Mouse (Mus musculus) T-cell, adult 2 months (primary cell): Measurements from ENCODE around the gene Cnnm4.
A peak's percentile ranks its signal among the peaks of the same experiment; 100 is the strongest.

ENCODE experiments used
- DNase-seq: peaks from one replicate; pipeline ENCODE4 v3.0.0; 2022; ENCODE audit warnings: low spot score

Cnnm4 gene

DNA sequence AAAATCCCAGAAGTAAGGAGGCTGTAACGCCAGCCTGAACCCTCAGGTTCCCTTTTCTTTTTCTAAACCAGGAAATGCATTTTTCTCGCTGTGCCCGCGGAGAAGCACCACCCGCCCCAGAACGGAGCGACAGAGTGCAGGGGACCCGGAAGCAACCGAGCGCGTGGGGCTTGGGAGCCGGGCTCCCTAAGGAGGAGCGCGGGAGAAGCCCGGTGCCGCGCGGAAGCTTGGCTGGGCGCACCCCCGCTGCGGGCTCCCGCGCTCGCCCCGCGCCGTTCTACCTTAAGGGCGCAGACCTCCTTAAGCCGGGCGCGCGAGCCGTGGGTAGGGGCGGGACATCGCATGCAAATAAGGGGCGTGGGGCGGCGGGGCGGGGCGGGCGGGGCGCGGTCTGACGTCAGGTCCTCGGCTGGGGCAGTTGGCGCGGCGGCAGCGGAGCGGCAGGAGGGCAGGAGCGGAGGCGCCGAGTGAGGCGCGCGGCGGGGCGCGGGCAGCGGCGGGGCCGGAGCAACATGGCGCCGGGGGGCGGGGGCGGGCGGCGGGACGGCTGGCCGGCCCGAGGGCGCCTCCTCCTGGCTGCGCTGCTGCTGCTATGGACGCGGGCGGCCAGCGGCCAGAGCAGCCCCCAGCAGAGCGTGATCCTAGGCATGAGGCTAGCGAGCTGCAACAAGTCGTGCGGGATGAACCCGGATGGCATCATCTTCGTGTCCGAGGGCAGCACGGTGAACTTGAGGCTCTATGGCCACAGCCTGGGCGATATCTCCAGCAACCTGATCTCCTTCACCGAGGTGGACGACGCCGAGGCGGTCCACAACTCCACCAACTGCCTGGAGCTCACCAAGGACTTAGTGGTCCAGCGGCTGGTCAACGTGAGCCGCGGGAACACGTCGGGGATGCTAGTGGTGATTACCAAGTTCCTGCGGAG, at the start of gene Cnnm4:
Cnnm4 (plus strand) TSS at position 440 of the 925 bp plus-strand sequence.
- peak; percentile 79 for DNase-seq

DNA sequence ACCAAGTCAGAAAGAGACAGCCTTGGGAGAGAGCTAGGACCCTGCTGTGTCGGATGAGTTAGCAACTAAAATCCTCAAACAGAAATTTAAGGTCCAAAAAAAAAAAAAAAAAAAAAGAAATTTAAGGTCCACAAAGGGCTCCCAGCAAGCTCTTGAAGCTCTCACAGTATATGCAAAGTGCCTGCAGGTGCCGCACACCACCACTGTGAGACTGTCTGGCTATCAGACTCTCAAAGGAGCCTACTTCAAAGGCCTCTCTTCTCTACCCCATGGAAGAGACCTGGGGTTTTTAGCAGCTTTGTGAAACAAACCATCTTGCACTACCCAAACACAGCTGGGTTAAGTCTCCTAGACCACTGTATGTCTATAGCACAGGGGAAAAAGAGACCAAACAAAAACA, 41.9 kb upstream of the Cnnm4 start:
- no peak for DNase-seq

DNA sequence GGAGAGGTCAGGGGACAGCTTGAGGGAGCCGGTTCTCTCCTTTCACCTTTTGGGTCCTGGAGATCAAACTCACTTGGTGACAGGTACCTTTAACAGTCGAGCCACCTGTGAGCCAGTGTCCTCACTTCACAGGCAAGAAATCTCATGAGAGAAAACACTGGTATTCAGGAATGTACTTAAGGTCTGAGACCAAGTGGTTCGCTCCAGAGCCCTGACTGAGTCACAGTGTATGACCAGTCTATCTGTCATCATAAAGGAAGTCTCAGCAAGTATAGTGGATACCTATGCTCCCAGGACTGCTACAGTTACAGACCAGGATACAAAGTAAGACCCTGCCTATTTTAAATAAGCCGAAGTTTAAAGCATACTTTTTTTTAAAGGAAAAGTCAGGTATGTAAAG, 38.4 kb upstream of the Cnnm4 start:
- no peak for DNase-seq

DNA sequence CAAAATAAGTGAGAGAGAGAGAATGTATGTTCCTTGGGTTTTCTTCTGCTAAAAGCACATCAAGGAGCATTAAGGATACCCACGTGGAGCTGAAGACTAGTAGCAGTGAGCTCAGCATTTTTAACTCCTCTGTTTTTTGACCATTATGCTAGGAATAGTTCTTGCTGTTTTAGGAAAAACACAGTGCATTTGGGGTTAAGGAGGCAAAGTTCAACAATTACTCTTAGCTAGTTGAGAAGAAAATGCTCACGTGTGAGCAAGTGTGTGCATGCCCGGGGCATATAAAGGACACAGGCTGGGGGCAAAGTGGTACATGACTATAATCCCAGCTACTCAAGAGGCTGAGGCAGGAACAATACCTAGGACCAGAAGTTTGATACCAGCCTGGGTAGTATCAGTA, 37.8 kb upstream of the Cnnm4 start:
- DNase-seq = no peak

DNA sequence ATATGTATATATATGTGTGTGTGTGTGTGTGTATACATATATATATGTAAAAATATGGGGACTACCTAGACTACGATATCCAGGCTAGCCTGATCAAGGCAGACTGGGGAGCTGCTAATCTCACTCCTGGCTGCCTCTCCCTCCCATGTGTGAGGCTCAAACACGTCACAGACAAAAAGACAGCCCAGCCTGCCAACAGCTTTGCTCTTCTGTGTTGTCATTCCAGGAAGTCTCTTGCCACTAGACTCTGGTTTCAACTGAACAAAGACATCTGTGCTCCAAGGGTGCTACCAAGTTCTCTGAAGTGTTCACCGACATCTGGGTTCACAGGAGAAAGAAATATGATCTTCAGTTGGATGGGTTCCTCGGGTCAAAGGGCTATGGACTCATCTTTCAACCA, 36.3 kb upstream of the Cnnm4 start:
- DNase-seq = peak; percentile 6

DNA sequence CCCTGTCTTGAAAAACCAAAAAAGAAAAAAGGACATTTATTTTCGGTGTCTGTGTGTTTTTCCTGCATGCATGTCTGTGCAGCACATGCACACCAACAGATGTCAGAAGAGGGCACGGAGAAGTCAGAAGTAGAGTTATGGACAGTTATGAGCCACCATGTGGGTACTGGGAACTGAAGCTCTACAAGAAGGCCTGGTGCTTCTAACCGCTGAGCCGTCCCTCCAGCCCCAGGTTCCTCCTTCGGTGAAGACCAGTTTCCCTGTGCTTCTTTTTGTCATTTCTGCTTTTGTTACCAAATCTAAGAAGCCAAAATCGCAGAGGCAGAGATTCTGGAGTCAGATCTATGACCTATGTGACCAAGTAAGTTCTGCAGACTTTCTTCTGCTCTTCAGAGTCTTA, 34.9 kb upstream of the Cnnm4 start:
- no peak for DNase-seq

DNA sequence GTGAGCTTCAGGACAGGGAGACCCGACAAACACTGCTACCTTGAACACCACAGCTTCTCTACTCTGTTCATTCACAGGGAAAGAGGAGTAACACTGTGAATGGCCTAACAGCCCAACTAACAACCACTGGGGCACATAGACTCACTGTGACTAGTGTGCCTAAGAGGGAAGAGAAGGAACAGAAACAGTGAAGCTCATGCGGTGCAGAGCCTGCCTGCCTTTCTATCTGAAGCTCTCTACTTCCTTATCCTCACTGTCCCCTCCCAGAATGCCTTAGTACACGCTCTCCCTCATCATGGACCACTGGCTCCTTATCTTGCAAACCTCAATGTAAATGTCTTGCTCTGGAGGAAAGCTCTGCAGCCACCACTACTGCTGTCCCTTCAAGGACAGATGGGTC, 34.2 kb upstream of the Cnnm4 start:
- DNase-seq = no peak

DNA sequence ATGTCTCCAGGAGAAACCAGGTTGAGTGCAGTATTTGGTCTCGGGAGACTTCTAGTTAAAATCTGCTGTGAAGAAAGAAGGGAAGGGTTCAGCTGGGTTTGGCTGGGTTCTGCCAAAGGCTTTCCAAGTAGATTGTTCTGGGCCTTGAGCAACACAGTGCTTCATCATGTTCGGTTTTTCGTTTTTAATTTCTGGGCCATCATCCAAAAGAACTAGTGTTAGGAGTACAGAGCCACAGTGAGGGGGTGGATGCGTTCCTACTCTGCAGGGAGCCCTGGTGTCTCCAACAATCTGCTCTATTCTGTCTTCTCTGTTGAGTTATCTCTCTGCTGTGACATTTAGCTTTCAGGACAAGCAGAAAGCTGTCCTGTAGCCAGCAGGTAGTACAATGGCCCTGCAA, 30.3 kb upstream of the Cnnm4 start:
- DNase-seq = no peak

DNA sequence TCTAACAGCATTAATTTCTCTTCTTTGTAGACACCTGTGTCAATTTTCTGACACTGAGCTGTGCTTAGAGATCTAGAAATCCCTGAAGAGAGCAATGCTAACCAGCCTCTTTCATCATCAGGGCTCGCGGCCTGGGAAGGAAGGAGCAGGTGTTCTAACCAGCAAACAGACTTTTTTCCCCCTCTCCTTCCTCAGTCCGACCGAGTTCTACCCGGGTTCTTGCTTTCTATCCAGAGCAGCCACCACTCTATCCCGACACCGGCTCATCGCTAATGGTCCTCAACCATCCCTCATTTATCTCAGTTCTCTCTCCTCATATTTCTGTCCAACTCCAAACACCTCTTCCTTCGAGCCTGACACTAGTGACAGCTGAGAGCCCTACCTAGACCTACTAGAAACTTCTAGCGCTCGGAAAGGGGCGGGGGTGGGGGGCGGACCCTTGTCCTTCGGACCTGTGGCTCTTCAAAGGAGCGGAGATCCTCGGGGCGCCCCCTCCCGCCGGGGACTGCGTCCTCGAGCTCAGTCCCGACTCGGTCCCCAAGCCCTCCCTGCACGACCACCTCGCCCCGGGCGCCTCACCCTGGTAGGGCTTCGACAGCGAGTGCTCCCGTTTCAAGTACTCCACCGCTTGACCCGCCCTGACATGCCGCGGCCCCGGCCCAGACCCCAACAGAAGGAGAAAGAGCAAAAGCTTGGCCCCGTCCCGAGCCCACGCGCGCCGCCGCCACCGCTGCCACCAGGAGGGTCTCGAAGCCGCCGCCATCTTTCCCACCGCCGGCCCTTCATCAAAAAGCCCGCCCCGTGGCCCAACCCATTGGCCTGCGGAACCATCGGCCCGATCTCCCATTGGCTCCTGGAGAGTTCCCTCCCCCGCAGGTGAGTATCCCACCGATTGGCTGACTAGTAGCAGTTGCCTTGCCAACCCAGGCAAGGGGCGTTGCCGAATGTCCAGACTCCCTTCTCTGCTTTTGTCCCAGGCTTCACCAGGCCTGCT, 26.7 kb upstream of the Cnnm4 start, which contains the start of gene Lman2l:
Lman2l (minus strand) TSS at position 801 of the 994 bp plus-strand sequence.
- DNase-seq = peak; percentile 96

DNA sequence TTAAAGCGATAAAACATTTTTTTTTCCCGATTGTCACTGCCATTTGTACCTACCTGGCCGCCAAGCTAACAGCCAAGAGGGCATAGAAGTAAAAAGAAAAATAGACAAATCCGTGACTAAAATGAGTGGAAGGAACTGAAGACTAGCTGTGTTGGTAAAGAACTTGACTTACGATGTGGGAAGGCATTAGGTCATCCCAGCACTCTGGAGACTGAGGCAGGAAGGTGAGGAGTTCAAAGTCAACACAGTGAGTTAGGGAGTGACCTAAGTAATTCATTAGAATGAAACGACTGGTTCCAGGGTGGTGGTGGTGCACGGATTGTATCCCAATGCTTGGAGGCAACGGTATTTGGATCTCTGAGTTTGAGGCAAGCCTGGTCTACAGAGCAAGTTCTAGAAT, 25.9 kb upstream of the Cnnm4 start:
- DNase-seq = no peak

DNA sequence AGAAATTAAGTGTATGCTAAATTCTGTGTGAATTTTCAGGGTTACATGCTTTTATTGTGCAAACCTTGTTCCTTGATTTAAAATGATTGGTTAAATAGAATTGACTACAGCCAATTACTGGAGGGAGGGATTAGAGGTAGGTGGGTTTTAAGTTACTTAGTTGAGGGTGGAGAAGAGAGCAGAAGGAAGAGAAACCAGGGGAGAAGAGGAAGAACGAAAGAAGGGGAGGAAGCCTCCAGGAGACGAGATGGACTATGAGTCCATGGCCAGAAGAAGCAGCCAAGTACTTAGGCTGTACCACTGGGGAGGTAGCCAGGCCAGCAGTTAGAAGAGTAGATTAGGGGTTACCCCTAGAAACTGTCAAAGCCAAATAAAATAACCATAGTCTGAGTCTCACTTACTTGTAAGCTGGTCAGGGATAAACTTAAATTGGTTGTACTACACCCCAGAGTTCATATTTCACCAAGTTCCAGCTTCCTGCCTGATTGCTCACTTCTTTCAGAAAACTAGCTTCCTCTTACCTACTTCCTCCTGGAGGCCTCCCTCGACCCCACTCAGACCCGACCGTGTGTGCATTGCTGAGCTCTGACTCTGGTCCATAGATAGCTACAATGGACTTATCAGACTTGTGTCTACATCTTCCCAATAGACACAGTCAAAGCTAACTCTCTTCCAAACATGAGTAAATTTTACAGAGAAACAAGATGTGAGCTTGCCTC, 25.2 kb upstream of the Cnnm4 start:
- DNase-seq = no peak

DNA sequence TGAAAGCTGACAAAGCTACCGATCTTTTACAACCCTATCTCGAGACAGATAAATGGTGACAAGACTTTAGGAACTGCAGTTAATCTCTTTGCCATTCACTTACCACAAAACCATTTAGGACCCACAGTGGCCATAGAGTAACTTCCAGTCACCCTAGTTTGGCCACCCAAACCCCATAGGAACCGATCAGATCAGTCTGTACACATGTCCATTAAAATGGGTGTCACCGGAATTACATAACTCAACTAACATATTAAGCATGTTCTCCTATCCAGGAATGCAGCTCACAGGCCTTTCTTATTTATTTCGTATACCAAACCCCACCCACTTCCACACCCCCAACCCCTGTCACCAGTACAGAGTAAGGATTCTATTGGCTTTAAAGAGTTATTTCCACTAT, 24.6 kb upstream of the Cnnm4 start:
- no peak for DNase-seq

DNA sequence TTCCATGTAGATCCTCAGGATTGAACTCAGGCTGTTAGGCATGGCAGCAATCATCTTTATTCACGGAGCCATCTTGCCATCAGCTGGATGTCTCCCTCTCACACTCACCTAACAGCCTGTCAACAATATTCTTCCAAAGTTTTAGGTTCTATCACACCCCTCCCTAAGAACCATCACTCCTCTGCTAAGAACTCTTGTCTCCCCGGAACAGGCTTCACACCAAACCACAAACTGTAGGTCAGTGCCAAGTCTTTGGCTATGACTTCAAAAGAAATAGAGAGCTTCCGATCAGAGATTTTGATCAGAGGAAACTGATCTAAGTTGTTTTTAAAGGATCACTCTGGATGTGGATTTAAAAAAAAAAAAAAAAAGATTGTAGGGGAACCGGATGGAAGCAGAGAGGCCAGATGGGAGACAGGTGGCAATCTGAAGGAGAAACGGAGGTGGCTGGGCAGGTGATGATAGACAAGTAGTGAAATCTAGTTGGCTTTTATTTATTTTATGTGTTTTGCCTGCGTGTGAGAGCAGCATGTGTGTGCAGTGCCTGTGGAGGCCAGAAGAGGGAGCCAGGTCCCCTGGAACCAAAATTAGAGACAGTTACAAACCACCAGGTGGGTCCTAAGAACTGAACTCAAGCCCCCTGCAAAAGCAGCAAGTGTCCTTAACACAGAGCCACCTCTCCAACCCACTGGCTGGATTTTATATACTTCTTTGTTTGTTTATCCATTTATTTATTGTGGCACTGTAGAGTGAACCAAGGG, 17.2 kb upstream of the Cnnm4 start:
- no peak for DNase-seq

DNA sequence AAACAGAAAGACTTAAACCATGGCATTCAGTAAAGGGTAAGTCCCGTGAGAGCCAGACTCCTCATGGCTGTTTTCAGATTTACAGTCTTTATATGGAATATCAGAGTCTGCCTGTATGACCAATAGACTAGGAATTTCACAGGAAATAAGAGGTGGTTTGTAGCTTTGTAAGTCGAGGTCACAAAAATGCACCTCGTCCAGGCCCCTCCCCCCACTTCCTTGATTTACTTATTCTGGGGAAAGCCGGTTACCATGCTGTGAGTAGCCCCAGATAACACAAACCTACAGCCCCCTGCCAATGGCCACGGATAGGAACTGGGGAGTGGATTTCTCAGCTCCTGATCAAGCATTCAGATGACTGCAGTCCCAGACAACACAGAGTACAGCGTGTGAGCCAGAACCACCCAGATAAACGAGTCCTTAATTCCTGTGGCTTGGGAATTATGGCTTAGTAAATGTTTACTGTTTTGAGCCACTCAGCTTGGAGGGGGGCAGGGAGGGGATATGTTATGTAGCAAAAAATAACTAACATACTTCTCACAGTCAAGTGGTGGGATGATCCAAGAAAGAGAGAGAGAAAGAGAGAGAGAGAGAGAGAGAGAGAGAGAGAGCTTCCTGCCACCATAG, 13.9 kb upstream of the Cnnm4 start:
- DNase-seq = no peak

DNA sequence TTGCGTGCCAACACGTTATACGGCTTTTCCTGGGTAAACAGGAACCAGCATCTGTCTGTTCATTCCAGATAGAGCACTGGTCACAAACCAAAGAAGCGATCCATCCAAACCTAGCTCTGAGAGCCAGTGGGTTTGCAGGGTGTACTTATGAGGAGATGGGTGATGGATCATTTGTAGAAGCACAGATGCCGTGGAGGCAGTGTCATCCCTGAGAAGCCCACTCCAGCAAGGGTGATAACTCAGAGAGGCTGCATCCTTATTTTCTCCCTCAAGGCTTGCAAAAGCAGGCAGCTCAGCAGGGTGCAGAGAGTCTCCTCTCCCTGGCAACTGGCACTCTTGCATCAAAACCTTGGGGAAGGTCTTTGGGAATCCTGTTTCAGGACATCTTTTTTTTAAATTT, 13.3 kb upstream of the Cnnm4 start:
- no peak for DNase-seq

DNA sequence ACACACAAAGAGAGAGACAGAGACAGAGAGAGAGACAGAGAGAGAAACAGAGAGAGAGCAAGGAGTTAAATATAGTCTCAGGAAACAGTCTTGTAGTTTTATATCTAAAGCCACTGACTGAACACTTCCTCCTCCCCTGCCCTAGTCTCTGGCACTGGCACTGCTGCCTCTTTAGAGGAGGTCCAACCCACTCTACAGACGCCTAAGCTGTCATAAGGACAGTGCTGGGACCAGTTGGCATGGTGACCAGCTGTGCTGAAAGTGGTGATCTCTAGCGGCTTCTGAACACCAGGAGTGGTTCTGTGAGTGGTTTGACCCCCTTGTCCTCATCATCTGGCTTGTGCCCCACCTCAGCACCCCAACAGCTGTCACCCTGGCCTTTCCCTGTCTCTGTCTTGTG, 9.6 kb upstream of the Cnnm4 start:
- peak; percentile 27 for DNase-seq

DNA sequence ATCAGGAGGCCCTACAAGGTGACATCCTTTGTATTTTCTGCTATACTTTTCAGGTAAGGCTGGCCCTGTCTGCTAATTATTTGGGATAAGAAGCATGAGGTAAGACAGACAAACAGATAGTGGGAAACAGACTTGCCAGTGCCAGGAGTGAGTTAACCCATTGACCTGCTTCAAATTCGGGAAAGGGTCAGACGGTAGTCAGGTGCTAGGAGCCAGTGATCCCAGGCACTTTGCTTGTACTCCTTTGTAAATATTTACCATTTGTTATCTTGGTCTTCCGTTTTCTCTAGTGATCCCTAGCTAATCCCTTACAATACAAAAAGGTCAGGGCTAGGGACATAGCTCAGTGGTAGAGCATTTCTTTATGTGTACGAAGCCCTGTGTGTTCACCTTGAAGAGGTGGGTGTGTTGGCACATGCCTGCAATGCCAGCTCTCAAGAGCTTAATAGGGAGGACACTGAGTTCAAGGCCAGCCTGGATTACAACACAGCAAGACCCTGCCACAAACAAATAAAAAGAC, 5.7 kb upstream of the Cnnm4 start:
- DNase-seq = no peak

DNA sequence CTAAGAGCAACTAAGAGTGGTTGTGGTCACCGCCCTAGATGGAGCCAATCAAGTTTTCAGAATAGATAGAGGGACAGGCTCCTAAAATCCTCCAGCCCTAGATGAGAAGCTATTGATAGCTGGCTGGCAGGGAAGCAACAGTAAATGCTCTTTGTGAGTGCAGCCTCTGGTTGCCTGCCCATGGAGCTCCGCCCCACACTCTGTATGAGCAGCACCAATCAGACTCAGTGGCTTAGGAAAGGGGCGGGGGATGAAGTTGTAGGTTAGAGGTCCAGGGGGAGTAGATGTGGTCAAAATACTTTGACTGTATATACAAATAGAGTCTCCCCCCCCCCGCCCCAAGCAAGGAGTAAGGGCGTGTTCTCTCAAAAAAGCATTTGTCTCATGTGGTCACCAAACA, 4.0 kb upstream of the Cnnm4 start:
- no peak for DNase-seq

DNA sequence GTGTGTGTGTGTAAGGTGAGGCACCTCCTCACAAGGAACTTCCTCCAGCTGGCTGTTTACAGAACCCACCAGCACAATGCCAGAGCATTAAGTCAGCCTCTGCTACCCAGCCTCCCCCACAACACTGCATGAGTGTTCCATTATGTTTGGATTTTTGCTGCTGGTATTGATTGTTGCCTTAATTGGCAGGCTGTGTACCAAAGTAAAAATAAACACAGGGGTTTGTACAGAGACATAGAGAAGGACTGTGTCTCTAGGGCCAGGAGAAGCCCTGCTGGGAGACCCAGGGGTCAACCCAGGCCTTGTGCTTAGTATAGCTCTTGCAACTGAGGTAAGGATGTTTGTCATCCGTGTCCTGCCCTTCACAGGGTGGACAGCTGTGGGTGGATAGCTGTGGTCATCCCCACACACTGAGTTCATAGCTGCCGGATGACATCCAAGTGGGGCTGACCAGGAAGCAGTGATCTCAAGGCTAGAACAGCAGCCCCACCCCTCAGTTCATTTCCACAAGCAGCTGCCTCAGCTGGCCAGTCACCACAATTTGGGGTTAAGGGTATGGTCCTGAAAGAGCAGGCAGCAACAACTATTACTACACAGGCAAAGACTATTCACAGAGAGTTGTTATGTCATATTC, 1.5 kb upstream of the Cnnm4 start:
- DNase-seq = no peak

DNA sequence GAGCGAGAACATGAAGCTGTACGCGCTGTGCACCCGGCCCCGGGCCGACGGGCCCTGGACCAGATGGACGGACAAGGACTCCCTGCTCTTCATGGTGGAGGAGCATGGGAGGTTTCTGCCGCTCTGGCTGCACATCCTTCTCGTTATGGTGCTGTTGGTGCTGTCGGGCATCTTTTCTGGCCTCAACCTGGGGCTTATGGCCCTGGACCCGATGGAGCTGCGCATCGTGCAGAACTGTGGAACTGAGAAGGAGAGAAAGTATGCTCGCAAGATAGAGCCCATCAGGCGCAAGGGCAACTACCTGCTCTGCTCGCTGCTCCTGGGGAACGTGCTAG, 653 bp downstream of the Cnnm4 start:
- peak; percentile 20 for DNase-seq
